Mouse (Mus musculus): Measurements from ENCODE around the gene Lrmp. TPM values are rescaled to one million over a fixed set of nuclear protein-coding genes. Genes with fewer than 3 reads are reported as not detected.

Gene Lrmp
- polyA plus RNA-seq, 1 experiment = 0.04 TPM

- TF ChIP-seq POLR2AphosphoS2 (IDR thresholded peaks at IDR 0.05; ENCODE audit: insufficient read length, low read depth) = no peak
- no peak for TF ChIP-seq CEBPB (IDR thresholded peaks at IDR 0.05; ENCODE audit: insufficient read depth, poor library complexity, severe bottlenecking)
- no peak for TF ChIP-seq TCF3 (IDR thresholded peaks at IDR 0.05; ENCODE audit: insufficient read length, low read depth)
- TF ChIP-seq MYOG (IDR thresholded peaks at IDR 0.05; ENCODE audit: control insufficient read depth in 1 of 3, insufficient read depth in 1 of 3, insufficient read length in 2 of 3, low read depth in 2 of 3) = no peak
- no peak for TF ChIP-seq MAX (IDR thresholded peaks at IDR 0.05; ENCODE audit: low read depth)
- TF ChIP-seq MYOD1 (IDR thresholded peaks at IDR 0.05; ENCODE audit: control insufficient read depth in 1 of 3, insufficient read length in 2 of 3, low read depth in 2 of 3) = no peak
- TF ChIP-seq USF1 (IDR thresholded peaks at IDR 0.05; ENCODE audit: low read depth) = no peak
- TF ChIP-seq POLR2A (IDR thresholded peaks at IDR 0.05; ENCODE audit: insufficient read length, low read depth) = no peak
- no peak for TF ChIP-seq E2F4 (IDR thresholded peaks at IDR 0.05; ENCODE audit: insufficient read depth)
- no peak for TF ChIP-seq SRF (IDR thresholded peaks at IDR 0.05; ENCODE audit: control insufficient read depth, insufficient read length, low read depth)
- TF ChIP-seq TCF12 (IDR thresholded peaks at IDR 0.05; ENCODE audit: insufficient read depth, poor library complexity, severe bottlenecking) = no peak
- no peak for TF ChIP-seq REST (IDR thresholded peaks at IDR 0.05; ENCODE audit: insufficient read depth, insufficient read length)
- H3K36me3 ChIP-seq (ENCODE audit: control insufficient read depth, insufficient read depth) = no peaks in the 10 kb centered on the region
- H3K4me2 ChIP-seq (ENCODE audit: low read depth) = no peak overlapping the region
- no peak overlapping the region for H3K4me3 ChIP-seq
- H3K27me3 ChIP-seq (ENCODE audit: control insufficient read depth, insufficient read depth, insufficient read length) = no peaks in the 10 kb centered on the region
- H3ac ChIP-seq (ENCODE audit: control insufficient read depth, insufficient read length) = no peak overlapping the region
- H3K79me2 ChIP-seq (ENCODE audit: control insufficient read depth, insufficient read depth) = no peaks in the 10 kb centered on the region
Observed at GRCm38 (mm10) chr6:145182044-145182443, 66.6 kb downstream of the Lrmp start.

GRCm38 (mm10) chr6:145186096-145186495 is 70.6 kb downstream of the Lrmp start:
- no peak overlapping the region for H3K4me3 ChIP-seq
- H3K36me3 ChIP-seq (ENCODE audit: control insufficient read depth, insufficient read depth) = no peaks in the 10 kb centered on the region
- H3K4me2 ChIP-seq (ENCODE audit: low read depth) = no peak overlapping the region
- TF ChIP-seq CEBPB (IDR thresholded peaks at IDR 0.05; ENCODE audit: insufficient read depth, poor library complexity, severe bottlenecking) (no peak), POLR2AphosphoS2 (IDR thresholded peaks at IDR 0.05; ENCODE audit: insufficient read length, low read depth) (no peak), TCF12 (IDR thresholded peaks at IDR 0.05; ENCODE audit: insufficient read depth, poor library complexity, severe bottlenecking) (no peak), MYOG (IDR thresholded peaks at IDR 0.05; ENCODE audit: control insufficient read depth in 1 of 3, insufficient read depth in 1 of 3, insufficient read length in 2 of 3, low read depth in 2 of 3) (no peak), REST (IDR thresholded peaks at IDR 0.05; ENCODE audit: insufficient read depth, insufficient read length) (no peak), TCF3 (IDR thresholded peaks at IDR 0.05; ENCODE audit: insufficient read length, low read depth) (no peak), POLR2A (IDR thresholded peaks at IDR 0.05; ENCODE audit: insufficient read length, low read depth) (no peak), MAX (IDR thresholded peaks at IDR 0.05; ENCODE audit: low read depth) (no peak), SRF (IDR thresholded peaks at IDR 0.05; ENCODE audit: control insufficient read depth, insufficient read length, low read depth) (no peak), USF1 (IDR thresholded peaks at IDR 0.05; ENCODE audit: low read depth) (no peak), MYOD1 (IDR thresholded peaks at IDR 0.05; ENCODE audit: control insufficient read depth in 1 of 3, insufficient read length in 2 of 3, low read depth in 2 of 3) (no peak), E2F4 (IDR thresholded peaks at IDR 0.05; ENCODE audit: insufficient read depth) (no peak)
- H3K79me2 ChIP-seq (ENCODE audit: control insufficient read depth, insufficient read depth) = no peaks in the 10 kb centered on the region
- H3K27me3 ChIP-seq (ENCODE audit: control insufficient read depth, insufficient read depth, insufficient read length) = no peaks in the 10 kb centered on the region
- no peak overlapping the region for H3ac ChIP-seq (ENCODE audit: control insufficient read depth, insufficient read length)

- H3ac ChIP-seq (ENCODE audit: control insufficient read depth, insufficient read length) = no peak overlapping the region
- TF ChIP-seq USF1 (IDR thresholded peaks at IDR 0.05; ENCODE audit: low read depth) = peak; percentile 76
- no peak for TF ChIP-seq CEBPB (IDR thresholded peaks at IDR 0.05; ENCODE audit: insufficient read depth, poor library complexity, severe bottlenecking)
- peak overlapping the region; percentile 26 for H3K4me3 ChIP-seq
- no peaks in the 10 kb centered on the region for H3K27me3 ChIP-seq (ENCODE audit: control insufficient read depth, insufficient read depth, insufficient read length)
- peak overlapping the region; percentile 94 for H3K4me2 ChIP-seq (ENCODE audit: low read depth)
- no peaks in the 10 kb centered on the region for H3K36me3 ChIP-seq (ENCODE audit: control insufficient read depth, insufficient read depth)
- H3K79me2 ChIP-seq (ENCODE audit: control insufficient read depth, insufficient read depth) = no peaks in the 10 kb centered on the region
Observed at GRCm38 (mm10) chr6:145187093-145188088, 71.9 kb downstream of the Lrmp start.

- TF ChIP-seq E2F4 (IDR thresholded peaks at IDR 0.05; ENCODE audit: insufficient read depth) (no peak), REST (IDR thresholded peaks at IDR 0.05; ENCODE audit: insufficient read depth, insufficient read length) (no peak)
- H3ac ChIP-seq (ENCODE audit: control insufficient read depth, insufficient read length) = no peak overlapping the region
- H3K4me2 ChIP-seq (ENCODE audit: low read depth) = no peak overlapping the region
- H3K36me3 ChIP-seq (ENCODE audit: control insufficient read depth, insufficient read depth) = no peaks in the 10 kb centered on the region
- H3K4me3 ChIP-seq = no peak overlapping the region
- no peaks in the 10 kb centered on the region for H3K79me2 ChIP-seq (ENCODE audit: control insufficient read depth, insufficient read depth)
- no peaks in the 10 kb centered on the region for H3K27me3 ChIP-seq (ENCODE audit: control insufficient read depth, insufficient read depth, insufficient read length)
Observed at GRCm38 (mm10) chr6:145193038-145193437, 77.6 kb downstream of the Lrmp start.

GRCm38 (mm10) chr6:145193446-145193845 is 78.0 kb downstream of the Lrmp start:
- Histone ChIP-seq H3K4me3 (no peak overlapping the region), H3ac (ENCODE audit: control insufficient read depth, insufficient read length) (no peak overlapping the region), H3K27me3 (ENCODE audit: control insufficient read depth, insufficient read depth, insufficient read length) (no peaks in the 10 kb centered on the region), H3K4me2 (ENCODE audit: low read depth) (no peak overlapping the region), H3K36me3 (ENCODE audit: control insufficient read depth, insufficient read depth) (no peaks in the 10 kb centered on the region), H3K79me2 (ENCODE audit: control insufficient read depth, insufficient read depth) (no peaks in the 10 kb centered on the region)
- TF ChIP-seq MYOG (IDR thresholded peaks at IDR 0.05; ENCODE audit: control insufficient read depth in 1 of 3, insufficient read depth in 1 of 3, insufficient read length in 2 of 3, low read depth in 2 of 3) = no peak
- TF ChIP-seq POLR2A (IDR thresholded peaks at IDR 0.05; ENCODE audit: insufficient read length, low read depth) = no peak
- TF ChIP-seq SRF (IDR thresholded peaks at IDR 0.05; ENCODE audit: control insufficient read depth, insufficient read length, low read depth) = no peak
- no peak for TF ChIP-seq TCF3 (IDR thresholded peaks at IDR 0.05; ENCODE audit: insufficient read length, low read depth)
- TF ChIP-seq CEBPB (IDR thresholded peaks at IDR 0.05; ENCODE audit: insufficient read depth, poor library complexity, severe bottlenecking) = no peak
- no peak for TF ChIP-seq E2F4 (IDR thresholded peaks at IDR 0.05; ENCODE audit: insufficient read depth)
- TF ChIP-seq MYOD1 (IDR thresholded peaks at IDR 0.05; ENCODE audit: control insufficient read depth in 1 of 3, insufficient read length in 2 of 3, low read depth in 2 of 3) = no peak
- TF ChIP-seq REST (IDR thresholded peaks at IDR 0.05; ENCODE audit: insufficient read depth, insufficient read length) = no peak
- no peak for TF ChIP-seq POLR2AphosphoS2 (IDR thresholded peaks at IDR 0.05; ENCODE audit: insufficient read length, low read depth)
- no peak for TF ChIP-seq TCF12 (IDR thresholded peaks at IDR 0.05; ENCODE audit: insufficient read depth, poor library complexity, severe bottlenecking)
- TF ChIP-seq USF1 (IDR thresholded peaks at IDR 0.05; ENCODE audit: low read depth) = no peak
- no peak for TF ChIP-seq MAX (IDR thresholded peaks at IDR 0.05; ENCODE audit: low read depth)
